Mouse (Mus musculus) bone marrow, adult 2 months (tissue): Measurements from ENCODE around the gene Btn1a1.

Experiments
- CTCF ChIP-seq: fragments of 200-500 bp; IDR thresholded peaks from 2 replicates; pipeline ENCODE4 v1.5.1; 2011; ENCODE audit warnings: low read length, control low read depth; ENCODE audit not compliant: control insufficient read depth, insufficient read depth
- POLR2A ChIP-seq: fragments of 200-500 bp; IDR thresholded peaks from 2 replicates; pipeline ENCODE4 v1.6.1; 2011; ENCODE audit warnings: low read depth, mild to moderate bottlenecking, control low read depth, low read length, borderline replicate concordance; ENCODE audit not compliant: control insufficient read depth

- TF ChIP-seq CTCF (no peak), POLR2A (no peak)
Measured at GRCm38 (mm10) chr13:23475658-23476057, 10.0 kb upstream of the Btn1a1 start.
